Mouse (Mus musculus) MEL (cell line): ENCODE measurements around the gene Snrnp70. TPM values are rescaled to one million over a fixed set of nuclear protein-coding genes. Genes with fewer than 3 reads are reported as not detected.

Source experiments
- DNase-seq: peaks from one replicate; pipeline ENCODE4 v3.0.0; 2011; ENCODE audit warnings: low read depth, low spot score
- H3K27ac ChIP-seq: 2 replicates; pipeline ENCODE4 v1.5.1; 2012; ENCODE audit warnings: low read depth, mild to moderate bottlenecking, control low read depth, low read length, moderate library complexity; ENCODE audit not compliant: control insufficient read depth
- H3K27me3 ChIP-seq, 2 experiments: fragments of 150-350 bp in 1 of 2; sonication (generic) in 1 of 2; 2 replicates each; pipeline ENCODE4 v1.6.1; 2012; ENCODE audit warnings: low read length in 2 of 2, mild to moderate bottlenecking in 2 of 2, improper control_type of control experiment in 1 of 2, moderate library complexity in 1 of 2; ENCODE audit not compliant: insufficient read depth in 2 of 2, control insufficient read depth in 1 of 2
- H3K36me3 ChIP-seq, 2 experiments: 2 replicates each; pipeline ENCODE4 v1.6.1; 2012 to 2014; ENCODE audit warnings: low read length in 2 of 2, improper control_type of control experiment in 1 of 2, inconsistent platforms in 1 of 2, mild to moderate bottlenecking in 1 of 2; ENCODE audit not compliant: insufficient read depth in 2 of 2, control insufficient read depth in 1 of 2
- H3K4me1 ChIP-seq, 2 experiments: fragments of 150-350 bp in 1 of 2; sonication (generic) in 1 of 2; 2 replicates each; pipeline ENCODE4 v1.6.1; 2012; ENCODE audit warnings: low read length in 2 of 2, improper control_type of control experiment in 1 of 2, mild to moderate bottlenecking in 1 of 2; ENCODE audit not compliant: insufficient read depth in 2 of 2, control insufficient read depth in 1 of 2
- H3K4me3 ChIP-seq, 2 experiments: fragments of 150-350 bp in 1 of 2; sonication (generic) in 1 of 2; 2 replicates each; pipeline ENCODE4 v1.5.1; 2012; ENCODE audit warnings: low read depth in 2 of 2, low read length in 2 of 2, mild to moderate bottlenecking in 2 of 2, moderate library complexity in 2 of 2, control low read depth in 1 of 2, improper control_type of control experiment in 1 of 2; ENCODE audit not compliant: control insufficient read depth in 1 of 2, insufficient read depth in 1 of 2
- H3K79me2 ChIP-seq: 2 replicates; pipeline ENCODE4 v1.6.1; 2012; ENCODE audit warnings: mild to moderate bottlenecking, low read length, moderate library complexity; ENCODE audit not compliant: control insufficient read depth, poor library complexity, insufficient read depth
- H3K9ac ChIP-seq: 2 replicates; pipeline ENCODE4 v1.6.1; 2012; ENCODE audit warnings: low read depth, mild to moderate bottlenecking, control low read depth, low read length, moderate library complexity; ENCODE audit not compliant: control insufficient read depth, poor library complexity, severe bottlenecking
- H3K9me3 ChIP-seq: fragments of 150-350 bp; sonication (generic); replicated peaks from 2 replicates; pipeline ENCODE4 v1.6.1; 2012; ENCODE audit warnings: mild to moderate bottlenecking, low read length, improper control_type of control experiment, moderate library complexity; ENCODE audit not compliant: insufficient read depth
- BHLHE40 ChIP-seq: IDR thresholded peaks from 2 replicates; pipeline ENCODE4 v1.6.1; 2012; ENCODE audit warnings: low read depth, mild to moderate bottlenecking, inconsistent platforms, low read length, improper control_type of control experiment, borderline replicate concordance
- CHD1 ChIP-seq: IDR thresholded peaks from 2 replicates; pipeline ENCODE4 v1.6.1; 2012; ENCODE audit warnings: low read depth, mild to moderate bottlenecking, inconsistent platforms, low read length, improper control_type of control experiment
- CTCF ChIP-seq, 3 experiments: IDR thresholded peaks in 2 of 3; conservative IDR thresholded peaks in 1 of 3; 2 replicates each; pipeline ENCODE4 v1.5.1; 2011 to 2012; ENCODE audit warnings: low read length in 3 of 3, low read depth in 2 of 3, mild to moderate bottlenecking in 2 of 3, improper control_type of control experiment in 1 of 3, inconsistent platforms in 1 of 3, mixed read lengths in 1 of 3, moderate library complexity in 1 of 3; ENCODE audit not compliant: control insufficient read depth in 1 of 3, insufficient read depth in 1 of 3, poor library complexity in 1 of 3, severe bottlenecking in 1 of 3
- E2F4 ChIP-seq: IDR thresholded peaks from 2 replicates; pipeline ENCODE4 v1.6.1; 2011; ENCODE audit warnings: low read depth, low read length, improper control_type of control experiment, borderline replicate concordance
- ELF1 ChIP-seq: IDR thresholded peaks from 2 replicates; pipeline ENCODE4 v1.6.1; 2014; ENCODE audit warnings: low read depth, mild to moderate bottlenecking, inconsistent platforms, low read length, improper control_type of control experiment, moderate library complexity
- EP300 ChIP-seq, 2 experiments: IDR thresholded peaks; 2 replicates each; pipeline ENCODE4 v1.6.1; 2011; ENCODE audit warnings: improper control_type of control experiment in 2 of 2, low read length in 2 of 2, low read depth in 1 of 2, mild to moderate bottlenecking in 1 of 2
- GATA1 ChIP-seq: IDR thresholded peaks from 2 replicates; pipeline ENCODE4 v1.6.1; 2011; ENCODE audit warnings: low read depth, low read length, improper control_type of control experiment
- JUND ChIP-seq: IDR thresholded peaks from 2 replicates; pipeline ENCODE4 v1.6.1; 2011; ENCODE audit warnings: low read depth, mild to moderate bottlenecking, improper control_type of control experiment, low read length
- KAT2A ChIP-seq: conservative IDR thresholded peaks from 2 replicates; pipeline ENCODE4 v1.6.1; 2012; ENCODE audit warnings: low read depth, low read length, improper control_type of control experiment, inconsistent platforms
- MAX ChIP-seq: IDR thresholded peaks from 2 replicates; pipeline ENCODE4 v1.6.1; 2011; ENCODE audit warnings: low read length, improper control_type of control experiment
- MXI1 ChIP-seq: IDR thresholded peaks from 2 replicates; pipeline ENCODE4 v1.6.1; 2011; ENCODE audit warnings: mild to moderate bottlenecking, low read depth, low read length, improper control_type of control experiment
- NELFE ChIP-seq: IDR thresholded peaks from 2 replicates; pipeline ENCODE4 v1.6.1; 2011; ENCODE audit warnings: low read depth, low read length, improper control_type of control experiment
- NRF1 ChIP-seq: IDR thresholded peaks from 2 replicates; pipeline ENCODE4 v1.6.1; 2014; ENCODE audit warnings: low read depth, mild to moderate bottlenecking, inconsistent platforms, low read length, improper control_type of control experiment, moderate library complexity; ENCODE audit not compliant: poor library complexity, insufficient read depth, severe bottlenecking
- POLR2A ChIP-seq, 2 experiments: IDR thresholded peaks; 2 replicates each; pipeline ENCODE4 v1.6.1; 2011 to 2012; ENCODE audit warnings: low read length in 2 of 2, mild to moderate bottlenecking in 2 of 2, control low read depth in 1 of 2, improper control_type of control experiment in 1 of 2, low read depth in 1 of 2, moderate library complexity in 1 of 2; ENCODE audit not compliant: control insufficient read depth in 1 of 2, insufficient read depth in 1 of 2, poor library complexity in 1 of 2
- POLR2AphosphoS2 ChIP-seq: IDR thresholded peaks from 2 replicates; pipeline ENCODE4 v1.6.1; 2011; ENCODE audit warnings: low read length, improper control_type of control experiment
- POLR2AphosphoS5 ChIP-seq: IDR thresholded peaks from 2 replicates; pipeline ENCODE4 v1.6.1; 2012; ENCODE audit warnings: low read depth, borderline replicate concordance, mild to moderate bottlenecking, inconsistent platforms, low read length, moderate library complexity, mixed read lengths
- RCOR1 ChIP-seq: IDR thresholded peaks from 2 replicates; pipeline ENCODE4 v1.6.1; 2012; ENCODE audit warnings: low read depth, mild to moderate bottlenecking, inconsistent platforms, low read length, improper control_type of control experiment
- SIN3A ChIP-seq: IDR thresholded peaks from 2 replicates; pipeline ENCODE4 v1.6.1; 2012; ENCODE audit warnings: low read length, improper control_type of control experiment, inconsistent platforms
- SMC3 ChIP-seq: IDR thresholded peaks from 2 replicates; pipeline ENCODE4 v1.6.1; 2011; ENCODE audit warnings: low read depth, low read length, improper control_type of control experiment
- TCF12 ChIP-seq: IDR thresholded peaks from 2 replicates; pipeline ENCODE4 v1.6.1; 2014; ENCODE audit warnings: low read depth, mild to moderate bottlenecking, inconsistent platforms, low read length, improper control_type of control experiment, moderate library complexity
- USF1 ChIP-seq: IDR thresholded peaks from 2 replicates; pipeline ENCODE4 v1.6.1; 2014; ENCODE audit warnings: low read depth, mild to moderate bottlenecking, inconsistent platforms, low read length, improper control_type of control experiment, moderate library complexity
- USF2 ChIP-seq, 2 experiments: IDR thresholded peaks; 2 replicates each; pipeline ENCODE4 v1.6.1; 2011 to 2012; ENCODE audit warnings: improper control_type of control experiment in 2 of 2, low read length in 2 of 2, borderline replicate concordance in 1 of 2, inconsistent platforms in 1 of 2, low read depth in 1 of 2, mild to moderate bottlenecking in 1 of 2; ENCODE audit not compliant: insufficient read depth in 1 of 2
- ZC3H11A ChIP-seq: IDR thresholded peaks from 2 replicates; pipeline ENCODE4 v1.6.1; 2012; ENCODE audit warnings: low read depth, mild to moderate bottlenecking, inconsistent platforms, low read length, improper control_type of control experiment
- ZMIZ1 ChIP-seq: IDR thresholded peaks from 2 replicates; pipeline ENCODE4 v1.6.1; 2012; ENCODE audit warnings: low read depth, mild to moderate bottlenecking, inconsistent platforms, low read length, improper control_type of control experiment, moderate library complexity
- polyA plus RNA-seq, 2 experiments: library from polyadenylated mRNA; stranded (reverse) in 1 of 2; unstranded in 1 of 2; fragments of >175 nt in 1 of 2; fragments of >200 nt in 1 of 2; gene quantifications; 2 replicates each; pipeline versions ENCODE4 v1.2.1 to v1.2.4; 2012; ENCODE audit warnings: low replicate concordance in 2 of 2, low read depth in 1 of 2; ENCODE audit not compliant: insufficient read length in 2 of 2, insufficient read depth in 1 of 2, missing spikeins in 1 of 2
- total RNA-seq: library from RNA; depleted of rRNA; stranded (reverse); fragments of 300-350 nt; gene quantifications from 2 replicates; pipeline ENCODE4 v1.2.3, GENCODE M21; 2012

Snrnp70 gene
- total and polyA plus RNA-seq, 3 experiments, result 272 to 1,478 (median 588) TPM

- no peaks in the 10 kb centered on the region for H3K27me3 ChIP-seq
- H3K4me1 ChIP-seq, result peaks cover 6 to 24% of the 10 kb centered on the region in 2 experiments
- peak; percentile 56 for DNase-seq
- H3K9ac ChIP-seq, result peak overlapping the region; percentile 67; the same call in 1 of the 2 replicates
- H3K9me3 ChIP-seq, result no peaks in the 10 kb centered on the region
- H3K36me3 ChIP-seq, result peaks cover 0 to 5% of the 10 kb centered on the region in 2 experiments; a peak in 1 of 4 replicates
- peaks cover 1% of the 10 kb centered on the region; the same call in 1 of the 2 replicates for H3K79me2 ChIP-seq
- TF ChIP-seq POLR2A (IDR thresholded peaks at IDR 0.05; ENCODE audit: control insufficient read depth in 1 of 2, insufficient read depth in 1 of 2, low read depth in 1 of 2, low read length in 2 of 2, poor library complexity in 1 of 2), result no peak
- no peak for TF ChIP-seq USF2 (IDR thresholded peaks at IDR 0.05; ENCODE audit: borderline replicate concordance in 1 of 2, insufficient read depth in 1 of 2, low read depth in 1 of 2, low read length in 2 of 2)
- TF ChIP-seq RCOR1, result no peak
- TF ChIP-seq KAT2A, result no peak
- TF ChIP-seq NRF1, result 0 out of 2 replicates have a peak, but pooled peaks have one; percentile 10
- no peak for TF ChIP-seq EP300 (IDR thresholded peaks at IDR 0.05; ENCODE audit: low read depth in 1 of 2, low read length in 2 of 2)
- TF ChIP-seq MXI1, result 0 out of 2 replicates have a peak, but pooled peaks have one; percentile 18
- TF ChIP-seq USF1, result peak; percentile 46; the same call in 1 of the 2 replicates
- TF ChIP-seq CTCF (IDR thresholded peaks at IDR 0.05 in 2 of 3, conservative IDR thresholded peaks at IDR 0.05 in 1 of 3; ENCODE audit: control insufficient read depth in 1 of 3, insufficient read depth in 1 of 3, low read depth in 2 of 3, low read length in 3 of 3, poor library complexity in 1 of 3, severe bottlenecking in 1 of 3), result no peak
- TF ChIP-seq ZC3H11A, result no peak
- TF ChIP-seq JUND, result no peak
- no peak for TF ChIP-seq TCF12
- no peak for TF ChIP-seq ZMIZ1
- TF ChIP-seq NELFE, result no peak
- no peak for TF ChIP-seq GATA1
- TF ChIP-seq BHLHE40, result no peak
- H3K27ac ChIP-seq, result no peak overlapping the region
- peak overlapping the region; percentile 53 to 64; a peak in 2 of 4 replicates for H3K4me3 ChIP-seq
Measured at GRCm38 (mm10) chr7:45338161-45338911, 57.2 kb downstream of the Snrnp70 start.

GRCm38 (mm10) chr7:45337469-45337868 lies 58.1 kb downstream of the Snrnp70 start:
- Histone ChIP-seq H3K36me3 (peaks cover 0 to 5% of the 10 kb centered on the region in 2 experiments; a peak in 1 of 4 replicates), H3K4me3 (no peak overlapping the region), H3K27ac (no peak overlapping the region), H3K79me2 (peaks cover 1% of the 10 kb centered on the region; the same call in 1 of the 2 replicates), H3K4me1 (peaks cover 6 to 31% of the 10 kb centered on the region in 2 experiments), H3K9me3 (no peaks in the 10 kb centered on the region), H3K9ac (no peak overlapping the region), H3K27me3 (no peaks in the 10 kb centered on the region)
- no peak for DNase-seq
- TF ChIP-seq SIN3A (no peak), MXI1 (no peak), CTCF (IDR thresholded peaks at IDR 0.05 in 2 of 3, conservative IDR thresholded peaks at IDR 0.05 in 1 of 3; ENCODE audit: control insufficient read depth in 1 of 3, insufficient read depth in 1 of 3, low read depth in 2 of 3, low read length in 3 of 3, poor library complexity in 1 of 3, severe bottlenecking in 1 of 3) (no peak), GATA1 (no peak), CHD1 (no peak), TCF12 (no peak), ELF1 (no peak), ZMIZ1 (no peak), JUND (no peak), POLR2AphosphoS2 (no peak), SMC3 (no peak), E2F4 (no peak), MAX (no peak), NELFE (no peak), BHLHE40 (no peak), POLR2AphosphoS5 (no peak)
